Mouse (Mus musculus) E14TG2a.4 (cell line): ENCODE data around the gene Pde4d.

Experiments used
- CTCF ChIP-seq: conservative IDR thresholded peaks from 2 replicates; pipeline ENCODE4 v1.5.1; 2014; ENCODE audit warnings: low read length
- POU5F1 ChIP-seq: IDR thresholded peaks from 2 replicates; pipeline ENCODE4 v1.6.1; 2014; ENCODE audit warnings: low read length, borderline replicate concordance

- TF ChIP-seq CTCF (no peak), POU5F1 (no peak)
These were observed 404.3 kb downstream of the Pde4d start for GRCm38 (mm10) chr13:108854090-108854489.
